Mouse (Mus musculus) brain, embryonic 14.5 days (tissue): ENCODE data around the gene AL607142.1.

Experiments used
- CTCF ChIP-seq: fragments of 200-500 bp; IDR thresholded peaks from 2 replicates; pipeline ENCODE4 v1.5.1; 2012; ENCODE audit warnings: inconsistent platforms, mild to moderate bottlenecking, moderate library complexity, borderline replicate concordance; ENCODE audit not compliant: insufficient read depth, insufficient read length; ENCODE audit errors: extremely low read depth
- POLR2A ChIP-seq: fragments of 200-500 bp; IDR thresholded peaks from 2 replicates; pipeline ENCODE4 v1.6.1; 2012; ENCODE audit warnings: mild to moderate bottlenecking, inconsistent platforms, borderline replicate concordance; ENCODE audit not compliant: poor library complexity, insufficient read depth, insufficient read length, severe bottlenecking; ENCODE audit errors: extremely low read depth

GRCm38 (mm10) chr4:120054145-120054544, 10.7 kb upstream of the AL607142.1 start:
- no peak for TF ChIP-seq POLR2A
- TF ChIP-seq CTCF, result no peak
